Mouse (Mus musculus) cerebellum, adult 2 months (tissue): ENCODE measurements around the gene Fkbp5.

ENCODE experiments used
- CTCF ChIP-seq: fragments of 200-500 bp; IDR thresholded peaks from 2 replicates; pipeline ENCODE4 v1.5.1; 2011; ENCODE audit warnings: low read depth, mild to moderate bottlenecking, control low read depth, low read length, moderate library complexity, borderline replicate concordance; ENCODE audit not compliant: insufficient read depth
- POLR2A ChIP-seq: fragments of 200-500 bp; IDR thresholded peaks from 2 replicates; pipeline ENCODE4 v1.6.1; 2011; ENCODE audit warnings: low read length, control low read depth, borderline replicate concordance; ENCODE audit not compliant: insufficient read depth

DNA sequence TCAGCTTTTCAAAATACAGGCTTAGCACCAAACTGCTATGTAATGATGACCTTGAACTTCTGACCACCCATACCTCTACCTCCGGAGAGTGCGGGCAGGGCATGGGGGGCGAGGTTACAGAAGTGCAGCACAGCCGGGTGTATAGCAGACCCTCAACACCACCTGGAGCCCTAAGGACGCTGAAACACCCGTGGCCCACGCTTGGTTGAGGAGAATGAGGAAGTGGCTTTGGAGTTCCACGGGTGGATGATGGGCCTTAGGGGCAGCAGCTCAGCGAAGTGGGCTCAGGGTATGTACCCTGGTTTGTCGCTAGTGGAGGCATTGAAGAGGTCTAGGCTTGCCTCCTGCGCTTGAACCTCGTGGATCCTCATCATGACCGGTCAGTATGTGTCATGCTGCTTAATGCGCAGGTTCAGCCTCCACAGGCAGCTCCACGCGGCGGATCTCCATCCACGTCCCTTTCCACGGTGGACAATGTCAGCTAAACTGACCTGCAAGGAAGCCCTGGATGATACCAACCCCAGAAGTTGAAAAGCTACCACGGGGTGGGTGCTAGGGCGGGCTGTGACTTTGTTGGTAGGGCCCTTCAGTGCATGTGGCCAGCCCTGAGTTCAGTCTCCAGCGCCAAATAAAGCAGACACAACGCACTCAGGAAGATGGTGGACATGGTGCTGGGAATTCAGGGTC is 6.8 kb upstream of the Fkbp5 start:
- TF ChIP-seq CTCF (no peak), POLR2A (no peak)
